Mouse (Mus musculus): ENCODE results near the gene Plxna4. TPM values are rescaled to one million over a fixed set of nuclear protein-coding genes. Genes with fewer than 3 reads are reported as not detected.

Plxna4 gene
- polyA plus RNA-seq, 1 experiment from 2014 or later = 4.1 TPM

GRCm38 (mm10) chr6:32362421-32362820 is 225.6 kb downstream of the Plxna4 start:
- no peak overlapping the region for H3K4me2 ChIP-seq (ENCODE audit: low read depth, severe bottlenecking)
- H3K9me3 ChIP-seq (ENCODE audit: control insufficient read depth, low read length) = no peaks in the 10 kb centered on the region
- WGBS = 90% methylated on average over 4 of the region's 4 CpGs
- H3K4me3 ChIP-seq (ENCODE audit: low read depth, low read length) = no peak overlapping the region
- H3K9ac ChIP-seq (ENCODE audit: low read length) = no peak overlapping the region
- no peak overlapping the region for H3K27ac ChIP-seq (replicated peaks; ENCODE audit: low read depth, low read length)
- no peaks in the 10 kb centered on the region for H3K27me3 ChIP-seq (ENCODE audit: control insufficient read depth, insufficient read depth, low read length)
- H3K4me1 ChIP-seq (ENCODE audit: control insufficient read depth, insufficient read depth, low read length) = peaks cover 5% of the 10 kb centered on the region; the same call in 1 of the 2 replicates
- no peak for ATAC-seq (ENCODE audit: insufficient number of reproducible peaks, low FRiP score, low TSS enrichment, low read depth)
- no peaks in the 10 kb centered on the region for H3K36me3 ChIP-seq (ENCODE audit: control insufficient read depth, insufficient read depth, low read length)
- DNase-seq (ENCODE audit: low spot score) = no peak

GRCm38 (mm10) chr6:32359675-32360074 is 228.3 kb downstream of the Plxna4 start:
- no peak overlapping the region for H3K9ac ChIP-seq (ENCODE audit: low read length)
- peaks cover 5% of the 10 kb centered on the region; the same call in 1 of the 2 replicates for H3K4me1 ChIP-seq (ENCODE audit: control insufficient read depth, insufficient read depth, low read length)
- DNase-seq (ENCODE audit: low spot score) (no peak), ATAC-seq (ENCODE audit: insufficient number of reproducible peaks, low FRiP score, low TSS enrichment, low read depth) (no peak)
- no peaks in the 10 kb centered on the region for H3K36me3 ChIP-seq (ENCODE audit: control insufficient read depth, insufficient read depth, low read length)
- no peaks in the 10 kb centered on the region for H3K27me3 ChIP-seq (ENCODE audit: control insufficient read depth, insufficient read depth, low read length)
- no peak overlapping the region for H3K4me2 ChIP-seq (ENCODE audit: low read depth, severe bottlenecking)
- H3K4me3 ChIP-seq (ENCODE audit: low read depth, low read length) = no peak overlapping the region
- WGBS = 55% methylated on average over 3 of the region's 3 CpGs
- no peak overlapping the region for H3K27ac ChIP-seq (replicated peaks; ENCODE audit: low read depth, low read length)
- H3K9me3 ChIP-seq (ENCODE audit: control insufficient read depth, low read length) = no peaks in the 10 kb centered on the region

GRCm38 (mm10) chr6:32357497-32357896 is 230.5 kb downstream of the Plxna4 start:
- Histone ChIP-seq H3K27ac (replicated peaks; ENCODE audit: low read depth, low read length) (no peak overlapping the region), H3K4me1 (ENCODE audit: control insufficient read depth, insufficient read depth, low read length) (peaks cover 3% of the 10 kb centered on the region; the same call in 1 of the 2 replicates), H3K36me3 (ENCODE audit: control insufficient read depth, insufficient read depth, low read length) (no peaks in the 10 kb centered on the region), H3K9ac (ENCODE audit: low read length) (no peak overlapping the region), H3K4me2 (ENCODE audit: low read depth, severe bottlenecking) (no peak overlapping the region), H3K9me3 (ENCODE audit: control insufficient read depth, low read length) (no peaks in the 10 kb centered on the region), H3K27me3 (ENCODE audit: control insufficient read depth, insufficient read depth, low read length) (no peaks in the 10 kb centered on the region), H3K4me3 (ENCODE audit: low read depth, low read length) (no peak overlapping the region)
- ATAC-seq (ENCODE audit: insufficient number of reproducible peaks, low FRiP score, low TSS enrichment, low read depth) (no peak), DNase-seq (ENCODE audit: low spot score) (no peak)
- 79% methylated on average over 5 of the region's 5 CpGs for WGBS

DNA sequence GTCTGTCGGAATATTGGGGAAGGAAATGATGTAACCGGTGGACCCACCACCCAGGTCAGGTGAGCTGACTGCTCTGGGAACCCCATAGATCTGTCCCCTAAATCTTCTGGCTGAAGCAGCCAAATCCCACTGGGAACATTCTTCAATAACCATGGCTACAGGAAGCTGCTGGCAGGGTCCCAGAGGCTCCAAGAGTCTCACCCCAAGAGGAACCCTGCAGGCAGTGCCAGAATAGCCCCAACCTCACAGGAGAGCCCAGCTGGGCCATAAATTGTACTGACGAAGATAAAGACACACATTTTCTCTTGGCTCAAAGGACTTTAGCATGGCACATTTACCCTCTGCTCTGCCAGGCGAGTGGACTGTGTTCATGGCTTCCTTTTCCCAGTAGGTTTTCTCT is 232.4 kb downstream of the Plxna4 start:
- Histone ChIP-seq H3K4me3 (ENCODE audit: low read depth, low read length) (no peak overlapping the region), H3K27ac (replicated peaks; ENCODE audit: low read depth, low read length) (no peak overlapping the region), H3K9me3 (ENCODE audit: control insufficient read depth, low read length) (no peaks in the 10 kb centered on the region), H3K36me3 (ENCODE audit: control insufficient read depth, insufficient read depth, low read length) (no peaks in the 10 kb centered on the region), H3K9ac (ENCODE audit: low read length) (no peak overlapping the region), H3K4me2 (ENCODE audit: low read depth, severe bottlenecking) (no peak overlapping the region), H3K4me1 (ENCODE audit: control insufficient read depth, insufficient read depth, low read length) (peaks cover 3% of the 10 kb centered on the region; the same call in 1 of the 2 replicates), H3K27me3 (ENCODE audit: control insufficient read depth, insufficient read depth, low read length) (no peaks in the 10 kb centered on the region)
- DNase-seq (ENCODE audit: low spot score) (no peak), ATAC-seq (ENCODE audit: insufficient number of reproducible peaks, low FRiP score, low TSS enrichment, low read depth) (no peak)
- WGBS = 81% methylated on average over 4 of the region's 4 CpGs

DNA sequence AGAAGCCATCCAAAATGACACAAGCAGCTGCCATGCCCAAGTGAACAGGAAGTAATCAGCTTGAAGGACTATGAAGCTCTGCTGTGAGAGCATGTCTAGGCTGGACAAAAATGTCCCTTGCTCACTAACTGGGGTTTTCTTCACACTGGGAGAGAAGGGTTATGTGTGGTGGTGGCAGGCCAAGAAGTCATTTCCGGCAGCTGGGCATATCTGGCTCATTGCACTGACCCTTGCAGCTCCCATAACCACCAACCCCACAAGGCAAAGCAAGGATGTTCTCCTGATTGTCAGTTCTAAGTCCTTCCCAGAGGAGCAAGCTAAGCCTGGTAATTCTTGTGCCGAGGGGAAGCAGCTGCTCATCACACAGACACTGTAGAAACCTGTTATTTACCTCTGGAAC is 239.0 kb downstream of the Plxna4 start:
- no peak for ATAC-seq (ENCODE audit: insufficient number of reproducible peaks, low FRiP score, low TSS enrichment, low read depth)
- no peak overlapping the region for H3K9ac ChIP-seq (ENCODE audit: low read length)
- 59% methylated on average over 2 of the region's 2 CpGs for WGBS

GRCm38 (mm10) chr6:32348126-32348525 is 239.9 kb downstream of the Plxna4 start:
- no peak for DNase-seq (ENCODE audit: low spot score)
- no peak overlapping the region for H3K4me3 ChIP-seq (ENCODE audit: low read depth, low read length)
- peaks cover 11% of the 10 kb centered on the region for H3K4me1 ChIP-seq (ENCODE audit: control insufficient read depth, insufficient read depth, low read length)
- no peaks in the 10 kb centered on the region for H3K36me3 ChIP-seq (ENCODE audit: control insufficient read depth, insufficient read depth, low read length)
- no peak for ATAC-seq (ENCODE audit: insufficient number of reproducible peaks, low FRiP score, low TSS enrichment, low read depth)
- 76% methylated on average over 6 of the region's 6 CpGs for WGBS
- no peak overlapping the region for H3K9ac ChIP-seq (ENCODE audit: low read length)
- H3K27me3 ChIP-seq (ENCODE audit: control insufficient read depth, insufficient read depth, low read length) = no peaks in the 10 kb centered on the region
- no peaks in the 10 kb centered on the region for H3K9me3 ChIP-seq (ENCODE audit: control insufficient read depth, low read length)
- no peak overlapping the region for H3K4me2 ChIP-seq (ENCODE audit: low read depth, severe bottlenecking)
- H3K27ac ChIP-seq (replicated peaks; ENCODE audit: low read depth, low read length) = no peak overlapping the region

More for the DNA sequence above, 239.0 kb downstream of the Plxna4 start:
- DNase-seq (ENCODE audit: low spot score) = no peak
- Histone ChIP-seq H3K4me3 (ENCODE audit: low read depth, low read length) (no peak overlapping the region), H3K4me1 (ENCODE audit: control insufficient read depth, insufficient read depth, low read length) (peaks cover 11% of the 10 kb centered on the region), H3K36me3 (ENCODE audit: control insufficient read depth, insufficient read depth, low read length) (no peaks in the 10 kb centered on the region), H3K4me2 (ENCODE audit: low read depth, severe bottlenecking) (no peak overlapping the region), H3K9me3 (ENCODE audit: control insufficient read depth, low read length) (no peaks in the 10 kb centered on the region), H3K27me3 (ENCODE audit: control insufficient read depth, insufficient read depth, low read length) (no peaks in the 10 kb centered on the region), H3K27ac (replicated peaks; ENCODE audit: low read depth, low read length) (no peak overlapping the region)

DNA sequence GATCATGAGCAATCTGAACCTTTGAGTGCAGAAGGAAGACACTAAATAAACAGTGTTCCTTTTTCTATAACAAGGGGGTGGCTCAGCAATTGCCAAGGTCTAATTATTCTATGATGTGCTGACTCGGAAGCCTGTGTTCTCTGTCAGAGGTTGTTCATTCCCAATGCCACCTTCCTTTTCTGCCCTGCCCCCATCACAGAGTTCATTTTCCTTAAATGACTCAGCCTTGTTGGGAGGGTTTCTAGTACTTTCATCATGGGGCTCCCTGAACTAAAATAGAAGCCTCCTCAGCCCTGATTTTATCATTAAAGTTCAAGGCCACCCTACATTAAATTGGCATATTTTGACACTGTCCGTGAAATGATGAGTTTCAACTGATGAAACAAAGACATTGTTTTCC is 242.0 kb downstream of the Plxna4 start:
- Histone ChIP-seq H3K9ac (ENCODE audit: low read length) (no peak overlapping the region), H3K27me3 (ENCODE audit: control insufficient read depth, insufficient read depth, low read length) (no peaks in the 10 kb centered on the region), H3K4me1 (ENCODE audit: control insufficient read depth, insufficient read depth, low read length) (peaks cover 11% of the 10 kb centered on the region), H3K9me3 (ENCODE audit: control insufficient read depth, low read length) (no peaks in the 10 kb centered on the region), H3K4me2 (ENCODE audit: low read depth, severe bottlenecking) (no peak overlapping the region), H3K4me3 (ENCODE audit: low read depth, low read length) (no peak overlapping the region), H3K27ac (replicated peaks; ENCODE audit: low read depth, low read length) (no peak overlapping the region), H3K36me3 (ENCODE audit: control insufficient read depth, insufficient read depth, low read length) (no peaks in the 10 kb centered on the region)
- ATAC-seq (ENCODE audit: insufficient number of reproducible peaks, low FRiP score, low TSS enrichment, low read depth) = no peak
- 85% methylated on average over 2 of the region's 2 CpGs for WGBS
- no peak for DNase-seq (ENCODE audit: low spot score)

DNA sequence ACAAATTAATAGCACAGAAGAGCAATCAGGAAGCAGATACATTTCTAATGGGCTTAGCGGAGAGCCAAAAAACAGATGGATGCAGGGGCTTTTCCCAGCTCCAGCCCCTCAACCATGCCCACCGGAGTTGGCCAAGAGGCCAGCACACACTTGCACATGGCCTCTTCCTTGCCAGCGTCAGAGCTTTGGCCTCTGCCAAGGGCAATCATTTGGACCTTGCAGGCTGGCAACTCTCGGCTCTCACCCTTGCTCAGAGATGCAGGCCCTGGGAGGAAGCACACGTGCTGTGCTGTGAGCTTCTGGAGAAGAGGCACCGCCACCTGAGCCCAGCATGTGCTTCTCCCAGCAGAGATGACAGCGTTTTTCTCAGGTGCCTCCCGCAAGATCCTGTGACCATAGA is 245.3 kb downstream of the Plxna4 start:
- H3K27ac ChIP-seq (replicated peaks; ENCODE audit: low read depth, low read length) = no peak overlapping the region
- DNase-seq (ENCODE audit: low spot score) = no peak
- H3K27me3 ChIP-seq (ENCODE audit: control insufficient read depth, insufficient read depth, low read length) = no peaks in the 10 kb centered on the region
- H3K4me1 ChIP-seq (ENCODE audit: control insufficient read depth, insufficient read depth, low read length) = peaks cover 11% of the 10 kb centered on the region
- 69% methylated on average over 8 of the region's 8 CpGs for WGBS
- H3K9ac ChIP-seq (ENCODE audit: low read length) = no peak overlapping the region
- no peak overlapping the region for H3K4me3 ChIP-seq (ENCODE audit: low read depth, low read length)
- no peaks in the 10 kb centered on the region for H3K36me3 ChIP-seq (ENCODE audit: control insufficient read depth, insufficient read depth, low read length)
- H3K9me3 ChIP-seq (ENCODE audit: control insufficient read depth, low read length) = no peaks in the 10 kb centered on the region
- no peak for ATAC-seq (ENCODE audit: insufficient number of reproducible peaks, low FRiP score, low TSS enrichment, low read depth)
- H3K4me2 ChIP-seq (ENCODE audit: low read depth, severe bottlenecking) = no peak overlapping the region

- Histone ChIP-seq H3K27me3 (ENCODE audit: control insufficient read depth, insufficient read depth, low read length) (no peaks in the 10 kb centered on the region), H3K4me3 (ENCODE audit: low read depth, low read length) (no peak overlapping the region), H3K4me1 (ENCODE audit: control insufficient read depth, insufficient read depth, low read length) (peaks cover 11% of the 10 kb centered on the region), H3K27ac (replicated peaks; ENCODE audit: low read depth, low read length) (no peak overlapping the region), H3K36me3 (ENCODE audit: control insufficient read depth, insufficient read depth, low read length) (no peaks in the 10 kb centered on the region), H3K9ac (ENCODE audit: low read length) (no peak overlapping the region), H3K4me2 (ENCODE audit: low read depth, severe bottlenecking) (no peak overlapping the region), H3K9me3 (ENCODE audit: control insufficient read depth, low read length) (no peaks in the 10 kb centered on the region)
- ATAC-seq (ENCODE audit: insufficient number of reproducible peaks, low FRiP score, low TSS enrichment, low read depth) = no peak
- DNase-seq (ENCODE audit: low spot score) = no peak
- WGBS = 82% methylated on average over 6 of the region's 6 CpGs
Measured at GRCm38 (mm10) chr6:32342272-32342671, 245.7 kb downstream of the Plxna4 start.
